Mouse (Mus musculus) adrenal gland, postnatal 25 days (tissue): ENCODE results near the gene Triobp. TPM values are rescaled to one million over a fixed set of nuclear protein-coding genes. Genes with fewer than 3 reads are reported as not detected.
A peak's percentile ranks its signal among the peaks of the same experiment; 100 is the strongest.
"Not testable (repeated sequence)": the region's sequence is repeated elsewhere in the genome, so short reads cannot be mapped to it uniquely, and the experiment has no call there.

Experiments used
- DNase-seq: peaks from one replicate; pipeline ENCODE4 v3.0.0; 2021; ENCODE audit warnings: mixed read lengths
- microRNA-seq, 2 experiments: library from miRNA; unstranded; fragments of <30 nt; microRNA quantifications; one replicate each; pipeline ENCODE4 v1.2.0; 2021
- total RNA-seq: library from RNA; stranded (reverse); gene quantifications from 2 replicates; pipeline ENCODE4 v1.2.3, GENCODE M21; 2021

Gene Triobp
- total RNA-seq, 1 experiment from 2014 or later, result 114 TPM

DNA sequence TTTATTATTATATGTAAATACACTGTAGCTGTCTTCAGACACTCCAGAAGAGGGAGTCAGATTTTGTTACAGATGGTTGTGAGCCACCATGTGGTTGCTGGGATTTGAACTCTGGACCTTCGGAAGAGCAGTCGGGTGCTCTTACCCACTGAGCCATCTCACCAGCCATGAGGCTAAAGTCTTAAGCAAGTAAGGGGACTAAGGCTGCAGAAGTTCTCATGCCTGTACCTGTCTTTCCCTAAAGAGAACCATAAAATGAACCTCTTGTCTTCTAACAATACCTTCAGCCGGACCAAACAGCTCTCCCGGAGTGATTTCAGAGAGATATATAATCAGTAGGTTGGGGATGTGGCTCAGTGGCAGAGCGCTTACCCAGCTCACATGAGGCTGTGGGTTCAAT lies 84.4 kb downstream of the Triobp start:
- not testable (repeated sequence) for DNase-seq

DNA sequence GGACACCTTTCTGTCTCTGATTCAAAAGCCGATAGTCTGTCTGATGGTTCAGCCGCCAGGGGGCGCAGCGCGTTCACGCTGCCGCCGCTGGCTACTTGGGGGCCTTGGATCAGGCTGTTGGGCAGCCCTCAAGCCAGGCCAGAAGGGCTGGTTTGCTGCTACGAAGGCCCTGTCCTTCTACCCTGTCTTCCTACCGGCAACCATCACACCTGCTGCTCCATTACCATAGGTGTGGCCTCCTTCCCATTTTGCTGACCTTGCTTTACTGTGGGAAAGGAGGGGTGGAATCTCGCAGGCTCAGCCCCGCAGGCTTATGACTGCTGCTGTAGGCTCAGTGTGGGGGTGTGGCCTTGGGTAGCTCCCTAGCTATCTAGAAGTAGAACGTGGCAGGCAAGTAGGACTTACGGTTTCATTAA lies 90.4 kb downstream of the Triobp start:
- DNase-seq, result peak; percentile 86

- no peak for DNase-seq
Observed at GRCm38 (mm10) chr15:79038331-79038730, 90.8 kb downstream of the Triobp start.

DNA sequence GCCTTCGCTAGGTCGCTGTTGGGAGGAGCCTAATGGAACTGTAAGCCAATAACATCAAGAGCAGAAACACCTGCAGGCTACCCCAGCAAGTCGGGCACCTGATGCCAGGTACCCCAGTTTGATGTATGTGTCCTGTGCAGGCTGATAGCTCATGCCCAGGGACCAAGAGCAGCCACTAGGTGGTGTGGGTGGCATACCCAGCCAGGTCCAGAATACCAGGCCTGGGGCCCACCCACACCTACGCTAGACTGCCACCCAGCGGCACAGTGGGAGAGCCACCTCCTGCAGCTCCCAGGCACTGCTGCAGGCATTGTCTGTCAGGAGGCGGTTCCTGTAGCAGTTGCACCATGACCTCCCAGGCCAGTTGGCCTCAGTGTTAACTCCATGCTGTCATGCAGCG lies 91.3 kb downstream of the Triobp start:
- peak; percentile 85 for DNase-seq

DNA sequence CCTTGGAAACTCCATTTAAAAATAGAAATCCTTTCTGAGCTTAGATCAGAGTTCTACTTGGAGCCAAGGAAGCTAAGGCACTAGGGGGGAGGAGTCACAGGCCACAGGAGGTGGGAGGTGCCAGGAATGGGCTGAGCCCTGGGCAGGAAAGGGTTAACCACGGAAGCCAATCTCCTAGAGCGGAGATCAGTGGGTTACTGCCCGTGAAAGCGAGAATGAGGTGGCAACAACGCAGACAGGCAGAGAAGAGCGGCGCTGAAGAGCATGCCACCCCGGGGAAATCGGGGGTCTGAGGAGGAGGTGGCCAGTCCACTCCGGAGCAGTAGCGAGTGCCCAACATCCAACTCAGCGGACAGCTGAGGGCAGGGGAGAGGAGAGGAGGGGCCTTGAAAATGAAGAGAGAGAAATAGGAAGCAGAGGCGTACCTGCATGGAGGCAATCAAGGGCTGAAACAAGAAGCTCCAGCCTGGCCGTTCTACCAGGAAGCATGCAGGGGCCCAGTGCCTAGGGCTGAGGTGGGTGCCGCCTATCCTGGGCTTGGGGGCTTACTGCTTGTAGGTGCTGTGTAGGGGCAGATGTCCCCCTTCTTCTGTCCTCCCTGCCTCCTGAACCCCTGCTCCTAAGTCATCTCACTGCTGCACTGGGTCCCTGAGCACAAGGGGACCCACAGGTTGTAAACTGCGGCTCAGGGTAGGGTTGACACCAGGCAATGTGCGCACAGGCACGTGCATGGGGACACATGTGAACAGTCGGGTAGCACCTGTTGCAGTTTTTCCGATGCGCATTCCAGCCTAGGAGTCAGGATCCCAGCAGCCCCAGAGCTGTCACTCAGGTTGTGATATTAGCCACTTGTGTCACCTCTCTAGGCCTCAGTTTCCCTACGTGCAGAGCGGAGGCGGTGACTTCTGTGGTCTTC lies 93.2 kb downstream of the Triobp start:
- DNase-seq, result no peak

DNA sequence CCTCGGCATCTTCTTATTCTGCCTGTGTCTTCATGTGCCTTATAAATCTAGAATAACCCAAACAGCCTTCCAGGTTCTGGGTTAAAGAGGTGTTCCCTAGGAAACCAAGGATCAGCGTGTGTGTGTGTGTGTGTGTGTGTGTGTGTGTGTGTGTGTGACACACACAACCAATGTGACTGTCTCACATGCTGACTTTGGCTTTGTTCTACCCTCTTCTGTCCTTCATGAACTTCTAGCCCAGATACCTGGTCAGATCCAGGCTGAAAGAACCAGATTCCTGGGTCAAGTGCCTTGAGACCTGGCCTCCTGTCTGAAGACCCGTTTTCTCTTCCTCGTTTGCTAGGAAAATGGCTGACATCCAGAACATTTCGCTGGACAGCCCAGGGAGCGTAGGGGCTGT lies 94.1 kb downstream of the Triobp start, which contains the start of gene Galr3:
Gene Galr3, plus strand, starts transcription at position 301 of the 400 bp plus-strand sequence.
- no peak for DNase-seq

- DNase-seq, result peak; percentile 24
Observed at GRCm38 (mm10) chr15:79042721-79043491, 95.4 kb downstream of the Triobp start.

- no peak for DNase-seq
Observed at GRCm38 (mm10) chr15:79044837-79045236, 97.3 kb downstream of the Triobp start.

- DNase-seq, result no peak
Observed at GRCm38 (mm10) chr15:79048186-79048585, 100.7 kb downstream of the Triobp start.

DNA sequence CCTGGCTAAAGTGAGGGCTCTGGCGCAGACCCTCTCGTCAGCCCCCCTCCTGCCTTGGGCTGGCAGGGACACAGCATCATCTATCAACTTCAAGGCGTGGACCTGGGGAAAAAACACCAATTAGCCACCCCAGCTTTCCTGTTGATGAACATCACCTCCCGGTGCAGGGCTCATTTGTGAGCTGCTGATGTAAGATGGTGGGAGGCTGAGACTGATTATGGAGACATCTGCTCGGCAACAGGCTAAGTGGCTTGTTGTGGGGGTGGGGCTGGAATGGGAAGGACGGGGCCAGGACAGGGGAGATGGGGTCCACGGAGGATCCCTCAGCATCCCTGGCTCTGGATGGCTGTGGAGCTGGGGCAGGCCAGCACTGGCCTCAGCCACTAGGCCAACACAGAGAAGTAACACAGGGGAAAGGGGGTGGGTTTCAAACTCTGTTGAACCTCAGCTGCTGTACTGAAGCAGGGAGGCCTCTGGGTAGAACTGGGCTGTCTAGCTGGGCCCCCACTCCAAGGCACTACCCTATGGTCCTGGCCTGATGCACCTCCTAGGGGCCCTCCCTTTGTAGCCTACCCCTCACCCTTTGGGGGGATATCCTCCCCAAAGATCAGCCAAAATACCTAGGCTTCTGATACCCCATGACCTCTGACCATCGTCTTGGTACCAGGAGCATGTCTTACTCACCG lies 102.8 kb downstream of the Triobp start:
- no peak for DNase-seq

GRCm38 (mm10) chr15:79050964-79051363 lies 103.4 kb downstream of the Triobp start:
- DNase-seq, result no peak

DNA sequence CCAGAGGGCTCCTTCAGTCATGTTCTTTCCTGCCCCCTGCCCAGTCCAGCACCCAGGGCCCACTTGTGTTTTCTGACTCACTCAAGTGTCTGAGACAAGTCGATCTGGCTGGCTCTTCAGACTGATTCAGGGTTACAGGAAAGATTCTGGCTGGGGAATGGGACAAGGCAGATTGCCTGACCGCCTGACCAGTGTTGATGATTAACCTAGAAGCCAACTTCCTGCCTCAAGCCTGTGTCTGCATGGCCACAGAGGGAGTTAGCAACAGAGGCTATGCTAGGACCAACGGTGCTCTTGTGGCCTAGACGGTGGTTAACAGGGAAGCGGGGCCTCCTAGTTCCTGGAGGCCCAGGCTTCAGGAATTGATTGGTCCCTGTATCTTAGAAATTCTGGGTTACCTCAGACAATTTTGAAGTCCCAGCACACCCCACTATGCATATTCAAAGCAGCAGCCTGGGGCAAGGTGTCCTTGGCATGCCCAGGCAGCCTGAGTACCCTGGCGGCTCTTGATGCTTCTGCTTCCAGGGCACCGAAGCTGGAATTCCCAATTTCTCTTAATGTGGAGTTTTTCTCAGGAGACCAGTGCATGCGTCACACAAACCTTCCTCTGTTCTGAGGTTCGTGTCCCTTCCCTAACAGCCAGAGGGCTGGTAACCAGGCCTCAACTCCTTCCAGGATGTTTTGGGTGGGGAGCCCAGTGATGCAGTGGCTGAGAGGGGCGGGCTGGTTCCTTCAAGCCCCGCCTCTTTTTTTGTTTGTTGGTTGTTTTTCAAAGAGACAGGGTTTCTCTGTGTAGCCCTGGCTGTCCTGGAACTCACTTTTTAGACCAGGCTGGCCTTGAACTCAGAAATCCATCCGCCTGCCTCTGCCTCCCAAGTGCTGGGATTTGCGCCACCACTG lies 104.2 kb downstream of the Triobp start:
- DNase-seq, result no peak

DNA sequence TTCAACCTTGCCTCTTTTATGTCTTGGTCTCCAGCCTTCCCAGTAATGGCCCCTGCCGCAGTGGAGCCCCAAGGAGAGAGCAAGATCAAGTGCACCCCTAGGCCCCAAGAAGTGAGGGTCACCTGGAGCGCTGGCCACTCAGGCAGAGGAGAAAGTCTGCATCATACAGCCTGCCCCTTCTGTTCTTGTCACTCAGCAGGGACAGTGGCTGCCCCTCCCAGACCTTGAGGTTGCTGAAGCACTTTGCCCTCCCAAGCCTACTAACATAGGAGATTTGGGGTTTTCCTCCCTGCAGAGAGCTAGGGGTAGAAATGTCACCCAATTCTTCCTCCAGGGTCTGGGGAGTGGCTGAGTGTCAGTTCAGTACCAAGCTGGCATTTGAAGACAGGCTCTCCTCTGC lies 104.8 kb downstream of the Triobp start:
- no peak for DNase-seq

Small RNAs within 50 kb of the gene (microRNA-seq; reads per million reads assigned to microRNA genes)
- gene Mir6956, result 1.4 to 2.1 reads per million in 2 experiments

Other genes with a start within 250 kb of the Triobp start
- gene Elfn2, start 229.0 kb upstream of the Triobp start, total RNA-seq, result 2.4 and 7.8 TPM in 2 replicates
- gene Mfng, start 174.2 kb upstream of the Triobp start, total RNA-seq, result 11.9 and 14.5 TPM in 2 replicates
- gene Card10, start 144.7 kb upstream of the Triobp start, total RNA-seq, result 6.5 and 7.0 TPM in 2 replicates
- gene Cdc42ep1, start 105.1 kb upstream of the Triobp start, total RNA-seq, result 38.8 and 43.4 TPM in 2 replicates
- gene Lgals2, start 92.2 kb upstream of the Triobp start, total RNA-seq, result not detected in 2 replicates
- gene Gga1, start 70.5 kb upstream of the Triobp start, total RNA-seq, result 58.1 and 61.5 TPM in 2 replicates
- not detected in 2 replicates for gene Gm49510, start 48.1 kb upstream of the Triobp start, total RNA-seq
- gene Sh3bp1, start 48.0 kb upstream of the Triobp start, total RNA-seq, result 6.1 and 8.8 TPM in 2 replicates
- 5.0 and 6.0 TPM in 2 replicates for gene Pdxp, start 33.8 kb upstream of the Triobp start, total RNA-seq
- 273 and 304 TPM in 2 replicates for gene Lgals1, start 21.0 kb upstream of the Triobp start, total RNA-seq
- 42.7 and 44.0 TPM in 2 replicates for gene Nol12, start 12.8 kb upstream of the Triobp start, total RNA-seq
- gene H1f0, start 80.7 kb downstream of the Triobp start, total RNA-seq, result 159 and 217 TPM in 2 replicates
- 0.39 TPM in 1 of 2 replicates, not detected in the other for gene Galr3, start 94.2 kb downstream of the Triobp start, total RNA-seq
- gene Ankrd54, start 115.2 kb downstream of the Triobp start, total RNA-seq, result 20.4 and 27.4 TPM in 2 replicates
- gene Eif3l, start 127.5 kb downstream of the Triobp start, total RNA-seq, result 150 and 151 TPM in 2 replicates
- 42.9 and 57.5 TPM in 2 replicates for gene Micall1, start 161.2 kb downstream of the Triobp start, total RNA-seq
- gene Polr2f, start 193.3 kb downstream of the Triobp start, total RNA-seq, result 110 and 122 TPM in 2 replicates
- 6.3 and 7.2 TPM in 2 replicates for gene 1700088E04Rik, start 193.5 kb downstream of the Triobp start, total RNA-seq
- gene Sox10, start 217.5 kb downstream of the Triobp start, total RNA-seq, result 0.95 and 2.1 TPM in 2 replicates